Mouse (Mus musculus): ENCODE measurements around the gene Car6.

- TF ChIP-seq CTCF (IDR thresholded peaks at IDR 0.05; ENCODE audit: control insufficient read depth, insufficient read depth, insufficient read length) (no peak), MAX (IDR thresholded peaks at IDR 0.05) (no peak), USF1 (IDR thresholded peaks at IDR 0.05; ENCODE audit: low read depth) (no peak)
Observed at GRCm38 (mm10) chr4:150217042-150217554, 16.0 kb upstream of the Car6 start.
